Mouse (Mus musculus) adrenal gland, adult 2 months (tissue): ENCODE measurements at regions not wholly inside any gene's neighbourhood (a gene's known extent, or its start where the extent isn't known, plus 50 kb on each side); places are given as distances from the start of the nearest gene placed in this dataset.

Experiments
- DNase-seq: peaks from one replicate; pipeline ENCODE4 v3.0.0; 2021

DNA sequence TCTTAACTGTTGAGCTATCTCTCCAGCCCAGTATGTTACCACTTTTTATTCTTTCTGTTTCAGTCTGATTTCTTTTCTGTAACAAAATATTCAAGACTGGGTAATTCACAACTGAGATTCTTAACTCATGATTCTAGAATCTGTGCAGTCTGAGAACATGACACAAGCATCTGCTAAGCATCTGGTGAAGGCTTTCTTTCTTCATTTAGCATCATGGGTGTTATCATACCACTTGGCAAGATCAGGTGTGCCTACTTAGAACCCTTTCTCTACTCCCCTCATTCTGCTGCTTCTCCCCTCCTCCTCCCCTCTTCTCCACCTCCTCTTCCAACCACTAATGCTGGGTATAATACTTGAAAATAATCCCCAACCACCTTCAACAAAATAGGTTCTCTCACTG is 62.1 kb upstream of the Pfn2 start:
- DNase-seq, result no peak

DNA sequence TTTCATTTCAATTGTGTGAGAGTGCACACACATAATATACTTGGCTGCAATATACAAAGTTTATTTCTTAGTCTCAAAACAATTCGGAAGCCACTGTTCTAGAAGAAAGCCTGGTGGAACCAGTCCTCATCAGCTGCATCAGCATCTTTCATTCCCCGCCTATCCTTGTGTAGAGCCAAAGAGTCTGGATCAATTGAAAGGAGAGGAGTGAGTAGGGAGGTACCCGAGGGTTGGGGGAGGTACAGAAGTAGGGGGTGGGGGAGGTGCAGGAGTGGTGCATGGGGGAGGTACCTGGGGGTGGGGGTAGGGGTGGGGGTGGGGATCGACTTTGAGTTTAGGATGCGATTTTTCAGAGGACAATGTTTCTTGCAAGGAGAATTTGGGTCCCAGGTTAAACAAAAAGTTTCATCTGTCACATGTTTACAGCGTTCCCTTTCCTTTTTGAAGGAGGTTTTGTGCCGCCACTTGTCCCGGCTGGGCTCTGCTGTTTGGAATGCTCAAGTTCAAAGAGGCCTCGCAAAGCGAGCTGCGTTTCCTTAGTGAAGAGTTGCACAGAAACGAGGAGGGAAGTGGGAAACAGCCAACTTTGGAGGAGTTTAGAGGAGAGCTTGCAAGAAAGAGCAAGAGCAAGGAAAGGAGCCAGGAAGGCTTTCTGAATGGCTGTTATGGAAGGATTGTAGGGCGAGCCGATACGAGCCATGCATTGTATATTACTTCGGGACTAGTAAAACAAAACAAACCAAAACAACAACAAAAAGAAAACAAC is 64.1 kb upstream of the Pfn2 start:
- peak; percentile 17 for DNase-seq

DNA sequence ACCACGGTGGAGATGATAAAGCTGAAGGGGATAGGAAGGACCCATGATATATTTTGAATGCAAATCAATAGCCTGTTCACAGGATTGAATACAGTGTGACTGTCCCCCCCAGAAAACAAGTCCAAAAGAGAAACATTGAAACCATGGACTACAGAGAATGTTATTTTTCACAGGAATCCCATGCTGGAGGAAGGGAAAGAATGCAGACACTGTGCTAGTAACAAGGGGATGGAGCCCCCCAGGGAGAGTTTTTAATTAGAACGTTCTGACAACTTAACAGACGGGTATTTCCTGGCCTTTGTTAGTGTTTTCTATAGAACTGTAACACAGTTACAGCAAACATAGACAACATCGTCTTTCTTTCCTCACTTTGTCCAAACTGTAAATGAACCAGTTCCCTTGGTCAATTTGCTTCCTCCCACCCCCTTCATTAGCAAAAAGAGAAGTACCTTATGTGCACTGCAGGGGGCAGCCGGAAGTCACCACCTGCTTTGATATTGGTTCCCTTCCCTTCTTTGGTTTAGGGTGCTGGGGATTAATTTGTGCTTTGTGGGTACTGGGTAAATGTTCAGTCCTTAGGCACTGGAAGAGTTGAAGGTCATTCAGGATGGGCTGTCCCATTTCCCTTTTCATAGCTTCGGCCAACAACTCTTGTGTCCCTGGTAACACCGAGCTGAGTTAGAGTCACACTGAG is 64.9 kb upstream of the Pfn2 start:
- DNase-seq, result no peak

DNA sequence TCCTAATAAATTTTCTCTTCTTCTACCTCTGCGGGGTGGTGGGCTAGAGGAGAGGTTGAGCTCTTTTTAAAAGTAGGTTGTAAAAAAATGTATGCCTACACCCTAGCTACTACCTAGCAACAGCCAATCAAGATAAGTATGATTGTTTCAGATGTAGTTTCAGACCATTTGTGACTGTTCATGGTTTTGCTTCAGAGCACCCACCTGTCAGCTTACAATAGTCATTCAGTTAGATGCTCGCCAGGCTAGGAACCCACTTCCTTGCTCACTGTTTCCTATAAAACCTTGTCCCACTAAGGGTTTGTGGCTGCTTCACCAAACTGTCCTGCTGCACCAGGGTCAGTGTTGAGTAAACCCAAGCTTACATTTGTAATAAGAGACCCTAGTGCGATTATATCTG is 66.8 kb upstream of the Pfn2 start:
- no peak for DNase-seq

DNA sequence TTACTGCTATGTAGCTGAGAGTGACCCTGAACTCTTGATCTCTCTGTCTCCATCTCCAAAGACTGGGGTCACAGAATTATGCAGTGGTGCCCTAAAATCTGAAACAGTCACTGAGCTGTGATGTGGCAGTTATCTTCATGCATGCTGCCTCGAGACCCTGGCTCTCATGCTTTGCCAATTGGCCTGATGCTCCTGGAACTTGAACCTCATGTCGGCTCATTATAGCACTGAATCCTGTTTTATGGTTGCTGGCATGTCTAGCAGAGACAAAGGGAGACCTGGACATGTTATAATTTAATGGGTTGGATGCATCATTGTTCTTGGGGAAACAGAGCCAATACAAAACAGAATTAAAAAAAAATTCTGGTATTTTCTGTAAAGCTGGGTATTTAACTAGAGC is 71.0 kb upstream of the Pfn2 start:
- no peak for DNase-seq

DNA sequence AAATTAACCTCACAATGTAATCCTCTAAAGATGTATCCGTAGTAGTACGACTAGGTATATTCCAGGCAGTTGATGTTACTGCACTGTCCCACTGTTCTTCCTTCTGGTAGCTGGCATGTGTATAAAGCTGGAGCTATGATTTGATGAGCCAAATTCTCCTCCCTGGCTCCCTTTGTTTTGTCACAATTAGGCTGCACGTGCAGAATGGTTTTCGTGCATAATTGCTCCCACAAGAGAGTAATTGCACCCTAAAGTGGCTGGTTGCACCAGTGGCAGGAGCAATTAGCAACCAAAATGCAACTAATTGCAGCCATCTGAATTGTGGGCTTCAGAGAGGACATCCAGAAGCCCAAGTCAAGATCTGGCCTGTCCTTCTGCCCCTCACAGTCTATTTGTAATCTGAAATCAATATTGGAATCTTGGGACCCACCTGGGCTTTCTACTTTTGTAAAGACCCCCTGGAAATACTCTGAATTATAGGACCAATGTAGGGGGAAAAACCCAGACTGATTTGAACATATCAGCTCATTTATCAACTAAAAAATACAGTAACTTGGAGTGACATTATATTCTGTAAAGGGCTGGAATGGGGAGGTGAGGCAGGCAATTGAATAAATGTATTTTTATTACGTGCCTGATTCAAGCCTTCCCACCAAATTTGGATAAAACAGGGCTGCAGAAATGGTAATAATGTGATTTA is 71.7 kb upstream of the Pfn2 start:
- DNase-seq, result no peak

DNA sequence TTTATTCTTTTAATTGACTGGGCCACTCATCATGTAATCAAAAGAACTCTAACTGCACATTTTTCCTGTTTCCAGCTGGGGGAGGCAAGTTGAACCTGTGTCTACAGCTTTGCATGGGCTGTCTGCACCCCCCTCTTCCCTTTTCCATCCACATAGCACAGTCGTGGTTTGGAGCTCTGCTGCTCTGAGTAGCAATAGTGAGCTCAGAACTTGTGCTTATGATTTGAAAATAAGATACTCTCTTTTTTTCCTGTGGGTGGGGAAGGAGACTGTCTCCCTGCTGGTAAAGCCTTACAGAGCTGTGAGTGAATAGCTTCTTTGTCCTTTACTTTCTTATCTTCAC is 72.2 kb upstream of the Pfn2 start:
- peak; percentile 13 for DNase-seq

DNA sequence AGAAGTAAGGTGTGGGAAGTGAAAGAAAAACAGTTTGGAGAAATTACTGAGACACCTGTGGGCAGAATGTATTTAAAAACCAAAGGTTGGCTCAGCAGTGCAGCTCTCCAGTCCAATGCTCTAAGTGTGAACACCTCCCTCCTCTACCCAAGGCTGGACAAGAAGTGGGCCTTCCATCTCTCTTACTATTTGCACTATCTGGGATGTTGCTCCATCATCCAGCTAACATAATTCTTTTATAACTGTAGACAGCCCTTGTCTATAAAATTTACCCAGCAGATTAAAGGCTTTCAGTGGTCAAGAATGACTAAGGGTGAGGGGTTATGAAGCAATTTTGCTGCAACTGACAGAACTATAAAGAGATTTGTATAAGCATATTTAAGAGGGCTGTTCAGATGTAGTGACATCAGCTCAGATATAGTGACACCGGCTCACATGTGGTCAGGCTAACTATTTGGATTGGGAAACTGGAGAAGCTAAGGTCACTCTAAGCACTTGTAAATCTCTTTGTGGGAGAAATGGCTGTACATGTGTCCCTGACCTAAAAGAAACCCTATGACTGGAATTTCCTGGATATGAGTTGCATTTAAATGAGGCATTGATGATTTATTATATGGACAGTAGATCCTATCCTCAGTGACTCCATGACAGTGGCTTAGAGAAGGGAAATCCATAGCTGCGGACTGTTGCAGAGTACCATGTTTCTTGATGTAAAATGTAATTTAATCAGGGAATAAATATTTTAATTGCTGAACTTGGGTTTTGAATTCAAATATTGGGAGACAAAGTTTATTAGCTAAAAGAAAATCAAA is 73.4 kb upstream of the Pfn2 start:
- peak; percentile 57 for DNase-seq

DNA sequence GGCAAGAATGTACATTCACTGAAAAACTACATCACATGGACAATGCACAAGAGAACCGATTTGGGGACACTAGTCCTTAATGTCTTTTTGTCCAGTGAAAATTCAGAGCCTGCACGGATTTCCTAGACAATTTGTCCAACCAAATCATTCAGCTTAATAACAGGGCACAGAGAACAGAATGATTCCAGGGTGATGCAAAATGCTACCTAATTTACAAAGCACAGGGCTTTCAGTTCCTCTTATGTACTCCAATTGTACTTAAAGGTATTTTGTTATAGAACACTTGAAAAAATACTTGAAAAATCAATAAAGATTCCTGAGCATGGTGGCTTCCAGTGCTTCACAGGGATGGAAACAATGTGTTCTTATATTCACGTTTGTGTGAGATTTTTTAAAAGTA is 75.2 kb upstream of the Pfn2 start:
- DNase-seq, result no peak

DNA sequence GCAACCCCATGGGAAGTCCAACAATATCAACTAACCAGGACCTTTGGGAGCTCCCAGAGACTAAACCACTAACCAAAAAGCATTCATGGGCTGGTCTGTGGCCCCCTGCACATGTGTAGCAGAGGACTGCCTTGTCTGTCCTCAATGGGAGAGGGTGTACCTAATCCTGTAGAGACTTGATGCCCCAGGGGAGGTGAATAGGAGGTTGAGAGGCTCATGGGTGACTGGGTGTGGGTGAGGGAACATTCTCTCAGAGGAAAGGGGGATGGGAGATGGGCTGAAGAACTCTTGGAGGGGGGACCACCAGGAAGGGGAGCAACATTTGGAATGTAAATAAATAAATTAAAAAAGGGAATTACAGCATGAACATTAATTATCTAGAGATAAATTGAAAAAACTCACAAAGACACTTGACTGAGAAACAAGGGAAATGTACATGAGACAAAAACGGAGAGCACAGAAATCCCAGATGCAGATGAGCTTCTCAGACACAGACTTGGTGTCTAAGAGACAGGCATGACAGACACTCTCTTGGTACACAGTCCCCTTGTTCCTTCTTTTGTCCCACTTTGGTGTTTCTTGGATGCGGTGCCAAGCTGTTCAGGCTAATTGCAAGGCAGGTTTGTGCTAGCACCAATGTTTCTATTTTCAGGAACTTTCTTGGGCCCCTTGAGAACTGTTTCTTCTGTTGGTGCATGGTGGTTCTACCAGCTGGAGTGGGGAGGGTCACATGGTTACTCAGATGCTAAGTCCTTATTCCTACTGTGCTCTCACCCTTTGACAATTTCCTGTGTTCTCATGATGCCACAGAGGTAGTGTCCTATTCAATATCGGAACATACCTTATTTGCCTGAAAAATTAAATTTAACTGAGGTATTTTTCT is 85.0 kb upstream of the Pfn2 start:
- DNase-seq, result no peak

DNA sequence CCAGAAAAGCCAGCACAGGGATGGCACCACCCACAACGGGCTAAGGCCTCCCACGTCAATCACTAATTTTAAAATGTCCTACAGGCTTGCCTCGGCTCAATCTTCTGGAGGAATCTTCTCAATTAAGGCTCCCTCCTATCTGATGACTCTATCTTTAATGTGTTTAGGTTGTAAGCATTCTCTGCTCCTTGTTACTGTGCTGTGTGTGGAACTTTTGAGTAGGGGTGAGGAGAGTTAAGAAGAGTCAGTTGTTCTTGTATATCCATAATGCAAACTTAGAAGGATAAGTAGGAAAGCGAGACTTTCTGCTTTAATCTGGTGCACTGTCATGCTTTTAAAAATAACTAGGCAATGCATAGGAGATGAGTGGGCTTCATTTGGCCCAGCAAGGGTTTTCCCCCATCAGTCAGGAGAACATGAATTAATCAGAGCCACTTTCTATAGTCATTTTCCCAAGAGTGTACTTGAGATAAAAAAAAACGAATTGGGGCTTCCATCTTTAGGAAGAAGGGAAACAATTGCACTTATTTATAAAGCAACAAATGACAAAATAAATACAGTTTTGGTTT is 87.2 kb upstream of the Pfn2 start:
- no peak for DNase-seq

DNA sequence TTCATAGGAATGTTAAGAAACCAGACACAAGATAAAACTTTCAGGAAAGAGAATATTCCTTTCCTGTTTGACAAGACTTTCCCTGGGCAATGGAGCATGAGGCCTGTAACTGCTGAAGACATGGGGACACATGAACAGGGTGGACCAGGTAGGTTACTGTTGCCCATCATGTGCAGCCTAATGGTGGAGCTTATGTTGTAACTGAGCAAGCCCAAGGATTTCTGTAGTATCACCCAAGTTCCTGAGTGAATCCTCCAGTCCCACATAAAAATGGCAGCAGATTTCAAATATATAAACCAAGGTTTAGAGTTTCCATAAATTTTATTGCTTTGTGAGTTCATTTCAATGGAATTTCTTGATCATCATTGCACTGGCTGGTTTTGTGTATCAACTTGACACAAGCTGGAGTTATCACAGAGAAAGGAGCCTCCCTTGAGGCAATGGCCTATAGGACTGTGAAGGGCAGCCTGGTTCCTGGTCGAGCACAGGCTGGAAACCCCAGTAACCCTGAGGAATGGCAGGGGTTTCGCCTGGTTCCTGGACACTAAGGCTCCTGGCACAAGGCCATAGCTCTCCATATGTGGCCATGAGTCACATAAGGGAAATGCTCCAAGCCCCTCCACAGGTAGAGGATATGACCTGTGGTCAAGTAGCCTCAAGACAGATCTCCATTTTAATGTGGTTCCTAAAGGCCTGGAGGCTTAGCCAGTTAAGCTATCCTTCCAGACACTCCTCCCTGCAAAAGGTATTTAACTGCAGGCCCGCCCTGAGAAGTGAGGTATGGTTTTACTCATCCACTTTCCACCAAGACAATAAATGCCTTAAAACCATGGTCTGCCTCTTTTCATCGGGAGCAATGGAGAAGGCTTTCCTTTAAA is 92.9 kb upstream of the Pfn2 start:
- DNase-seq, result no peak

DNA sequence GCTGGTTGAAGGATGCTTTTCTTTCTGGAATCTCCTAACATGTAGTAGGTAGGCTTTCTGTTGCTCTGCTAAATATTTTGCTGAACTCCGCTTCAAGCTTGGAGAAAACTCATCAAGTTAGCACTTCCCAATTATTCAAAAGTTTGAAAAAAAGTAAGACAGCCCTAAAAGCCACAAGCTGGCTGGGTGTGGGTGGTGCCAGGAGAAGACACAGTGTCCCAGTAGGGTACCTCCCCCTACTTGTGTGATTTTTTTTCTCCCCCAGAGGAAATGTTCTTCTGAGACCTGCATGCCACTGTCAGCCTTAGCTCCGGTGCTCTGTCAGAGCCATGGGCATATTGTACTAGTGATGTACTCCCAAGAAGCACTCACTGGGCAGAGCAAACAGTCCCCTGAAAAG is 96.8 kb upstream of the Pfn2 start:
- no peak for DNase-seq

DNA sequence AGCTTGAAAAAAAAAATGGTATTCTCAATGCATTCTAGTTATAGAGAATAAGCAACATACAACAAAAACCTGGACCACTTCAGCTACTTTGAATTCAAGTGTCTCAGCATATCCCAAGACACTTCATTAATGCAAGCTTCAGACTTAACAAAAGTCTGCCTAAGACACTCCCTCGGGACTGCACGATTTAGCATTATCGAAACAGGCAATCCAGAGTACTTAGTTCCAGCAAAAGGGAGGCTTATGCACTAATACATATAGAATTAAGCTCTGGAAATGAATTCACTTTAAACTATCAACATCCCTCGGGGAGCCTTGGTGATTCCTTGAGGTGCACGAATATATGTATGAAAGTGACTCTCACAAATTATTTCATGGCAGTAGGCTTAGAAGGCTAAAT is 97.9 kb upstream of the Pfn2 start:
- no peak for DNase-seq

DNA sequence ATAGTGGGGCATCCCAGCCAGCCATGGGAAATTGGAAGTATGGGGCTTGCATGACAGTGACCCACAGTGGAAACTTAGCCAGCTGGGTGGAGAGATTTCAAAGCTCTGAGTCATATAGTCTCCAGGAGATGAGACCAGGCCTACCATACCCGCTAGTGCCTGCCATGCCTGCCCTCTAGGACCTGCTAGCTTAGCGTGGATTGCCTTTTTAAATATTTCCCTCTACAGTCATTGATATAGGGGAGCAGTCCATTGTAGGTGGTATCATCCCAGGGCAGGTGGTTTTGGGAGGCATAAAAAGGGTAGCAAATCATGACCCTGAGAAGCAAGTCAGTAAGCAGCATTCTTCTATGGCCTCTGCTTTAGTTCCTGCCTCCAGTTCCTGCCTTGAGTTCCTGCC is 99.5 kb upstream of the Pfn2 start:
- no peak for DNase-seq

DNA sequence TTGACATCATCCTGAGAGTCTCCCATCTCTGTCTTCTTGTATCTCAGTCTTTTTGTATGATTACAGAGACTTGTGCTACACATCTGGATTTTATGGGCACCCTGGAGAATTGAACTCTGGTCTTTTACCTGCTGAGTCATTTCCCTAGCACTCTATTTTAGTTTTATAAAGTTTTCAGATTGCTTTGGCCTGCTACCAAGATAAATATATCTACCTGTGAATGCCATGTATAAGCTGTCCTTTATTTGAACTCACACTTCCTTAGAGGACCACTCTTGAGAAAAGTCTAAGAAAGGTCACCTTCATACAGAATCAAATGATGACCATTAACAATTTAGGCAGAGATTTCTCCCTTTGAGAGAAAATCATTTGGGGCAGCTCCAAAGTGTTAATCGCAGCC is 100.8 kb upstream of the Pfn2 start:
- DNase-seq, result no peak

DNA sequence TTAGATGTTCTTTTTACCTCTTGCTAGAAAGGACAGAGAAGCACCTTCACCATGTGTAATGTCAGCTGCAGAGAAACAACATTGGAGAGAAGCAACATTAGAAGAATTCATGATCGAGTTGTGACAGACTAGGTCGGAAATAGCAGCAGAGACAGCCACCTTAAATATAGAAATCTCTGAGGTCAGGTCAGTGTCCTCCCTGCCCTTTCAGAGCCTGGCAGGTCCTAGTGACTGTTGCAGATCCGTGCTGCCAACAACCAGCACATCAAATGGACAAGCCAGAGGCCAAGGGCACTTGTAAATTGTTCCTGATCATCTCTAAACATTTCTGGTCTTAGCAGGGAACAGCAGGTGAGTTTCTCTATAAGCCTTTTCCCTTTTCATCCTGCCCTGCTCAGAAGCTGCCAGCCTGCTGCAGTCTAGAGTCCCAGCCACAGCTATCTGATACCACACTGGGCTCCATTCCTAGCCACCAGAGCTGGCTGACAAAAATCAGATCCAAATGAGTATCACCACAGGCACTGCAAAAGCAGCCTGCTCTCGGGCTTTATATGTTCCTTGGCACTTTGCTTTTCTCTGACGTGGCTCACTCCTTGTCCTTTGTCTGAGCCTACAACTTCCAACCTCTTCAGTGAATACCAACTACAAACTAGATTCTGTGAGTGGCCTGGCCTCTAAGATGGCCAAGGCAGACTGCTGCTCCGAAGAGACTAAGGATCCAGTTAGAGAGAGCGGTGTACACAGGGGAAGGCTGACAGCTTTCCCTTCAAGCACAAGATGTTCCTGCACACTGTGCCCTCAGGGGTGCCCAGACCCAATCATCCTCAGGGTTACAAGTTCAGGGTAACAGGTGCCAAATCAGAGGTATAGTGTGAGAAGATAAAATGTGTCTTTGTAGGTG is 102.8 kb upstream of the Pfn2 start:
- no peak for DNase-seq

DNA sequence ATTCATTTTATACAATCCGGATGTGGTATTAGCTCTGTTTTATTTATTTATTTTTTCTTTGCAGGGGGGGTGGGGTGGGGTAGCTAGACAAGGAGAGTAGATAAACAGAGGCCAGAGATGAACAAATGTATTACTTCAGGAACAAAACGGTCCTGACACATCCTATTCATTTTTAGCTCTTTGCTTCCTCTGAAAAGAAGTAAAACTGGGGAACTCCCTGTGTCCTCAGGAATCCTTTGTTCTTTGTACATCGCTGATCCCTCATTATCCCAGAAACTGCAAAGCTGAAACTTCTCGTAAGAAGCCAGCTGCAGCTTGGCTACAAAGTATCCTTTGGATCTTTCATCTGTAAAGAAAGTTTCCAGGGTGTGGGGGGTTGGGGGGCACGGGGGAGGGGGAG is 103.6 kb upstream of the Pfn2 start:
- DNase-seq, result no peak

DNA sequence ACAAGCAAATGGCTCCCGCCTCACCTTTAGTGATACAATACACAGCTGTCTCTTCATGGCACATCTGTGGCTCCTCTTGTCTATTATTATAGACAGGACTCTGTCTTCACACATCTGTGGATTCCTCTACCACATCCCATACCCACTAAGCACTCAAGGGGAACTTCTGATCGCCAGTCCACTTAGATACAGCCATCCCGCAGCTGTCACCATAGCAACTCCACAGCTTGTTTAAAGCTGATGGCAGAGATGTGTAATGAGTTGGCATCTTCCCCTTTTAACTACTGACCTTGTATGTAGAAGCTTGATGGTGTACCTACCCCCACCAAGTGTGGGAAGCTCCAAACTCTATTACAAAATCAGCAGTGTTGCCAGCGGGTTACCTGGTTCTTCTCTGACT is 109.5 kb upstream of the Pfn2 start:
- DNase-seq, result no peak
